Mouse (Mus musculus) olfactory bulb, adult 2 months (tissue): ENCODE measurements around the gene Itgb5.

Source experiments
- CTCF ChIP-seq: fragments of 200-500 bp; IDR thresholded peaks from 2 replicates; pipeline ENCODE4 v1.5.1; 2012; ENCODE audit warnings: low read depth, mild to moderate bottlenecking, low read length, moderate library complexity; ENCODE audit not compliant: insufficient read depth
- POLR2A ChIP-seq: fragments of 200-500 bp; IDR thresholded peaks from 2 replicates; pipeline ENCODE4 v1.6.1; 2012; ENCODE audit warnings: mild to moderate bottlenecking, low read depth, low read length, moderate library complexity; ENCODE audit not compliant: insufficient read depth

- TF ChIP-seq POLR2A (no peak), CTCF (no peak)
These were observed 10.9 kb upstream of the Itgb5 start for GRCm38 (mm10) chr16:33818413-33819165.
